Mouse (Mus musculus): ENCODE measurements at regions not wholly inside any gene's neighbourhood (a gene's known extent, or its start where the extent isn't known, plus 50 kb on each side); places are given as distances from the start of the nearest gene placed in this dataset.

GRCm38 (mm10) chr16:21322437-21322836, 100.5 kb upstream of the Vps8 start:
- no peak overlapping the region for H3K4me3 ChIP-seq (ENCODE audit: low read depth, low read length)
- H3K4me1 ChIP-seq (ENCODE audit: control insufficient read depth, insufficient read depth, low read length) = peaks cover 5% of the 10 kb centered on the region; the same call in 1 of the 2 replicates
- no peak for ATAC-seq (replicated peaks; ENCODE audit: insufficient number of reproducible peaks, low FRiP score, low TSS enrichment, low read depth)
- H3K27me3 ChIP-seq (ENCODE audit: control insufficient read depth, insufficient read depth, low read length) = no peaks in the 10 kb centered on the region
- no peak overlapping the region for H3K27ac ChIP-seq (replicated peaks; ENCODE audit: low read depth, low read length)
- no peaks in the 10 kb centered on the region for H3K9me3 ChIP-seq (replicated peaks; ENCODE audit: control insufficient read depth, low read length)
- H3K9ac ChIP-seq (replicated peaks; ENCODE audit: low read length) = no peak overlapping the region
- WGBS = 60% methylated on average over 10 of the region's 10 CpGs
- H3K4me2 ChIP-seq (ENCODE audit: low read depth, low read length) = no peak overlapping the region
- no peaks in the 10 kb centered on the region for H3K36me3 ChIP-seq (replicated peaks; ENCODE audit: control insufficient read depth, insufficient read depth, low read depth, low read length)
- DNase-seq (ENCODE audit: low spot score) = no peak

GRCm38 (mm10) chr16:21323446-21324034, 99.4 kb upstream of the Vps8 start:
- no peak overlapping the region for H3K9ac ChIP-seq (replicated peaks; ENCODE audit: low read length)
- no peak for ATAC-seq (replicated peaks; ENCODE audit: insufficient number of reproducible peaks, low FRiP score, low TSS enrichment, low read depth)
- no peaks in the 10 kb centered on the region for H3K36me3 ChIP-seq (replicated peaks; ENCODE audit: control insufficient read depth, insufficient read depth, low read depth, low read length)
- H3K4me2 ChIP-seq (ENCODE audit: low read depth, low read length) = no peak overlapping the region
- DNase-seq (ENCODE audit: low spot score) = no peak
- no peak overlapping the region for H3K4me3 ChIP-seq (ENCODE audit: low read depth, low read length)
- no peak overlapping the region for H3K27ac ChIP-seq (replicated peaks; ENCODE audit: low read depth, low read length)
- WGBS = 66% methylated on average over 3 of the region's 3 CpGs
- peaks cover 3% of the 10 kb centered on the region; the same call in 1 of the 2 replicates for H3K4me1 ChIP-seq (ENCODE audit: control insufficient read depth, insufficient read depth, low read length)
- H3K9me3 ChIP-seq (replicated peaks; ENCODE audit: control insufficient read depth, low read length) = no peaks in the 10 kb centered on the region
- no peaks in the 10 kb centered on the region for H3K27me3 ChIP-seq (ENCODE audit: control insufficient read depth, insufficient read depth, low read length)

- H3K9me3 ChIP-seq (replicated peaks; ENCODE audit: control insufficient read depth, low read length) = no peaks in the 10 kb centered on the region
- no peak overlapping the region for H3K4me3 ChIP-seq (ENCODE audit: low read depth, low read length)
- DNase-seq (ENCODE audit: low spot score) (no peak), ATAC-seq (replicated peaks; ENCODE audit: insufficient number of reproducible peaks, low FRiP score, low TSS enrichment, low read depth) (no peak)
- H3K4me2 ChIP-seq (ENCODE audit: low read depth, low read length) = no peak overlapping the region
- 88% methylated on average over 4 of the region's 4 CpGs for WGBS
- H3K4me1 ChIP-seq (ENCODE audit: control insufficient read depth, insufficient read depth, low read length) = peaks cover 2% of the 10 kb centered on the region
- no peaks in the 10 kb centered on the region for H3K27me3 ChIP-seq (ENCODE audit: control insufficient read depth, insufficient read depth, low read length)
- no peak overlapping the region for H3K27ac ChIP-seq (replicated peaks; ENCODE audit: low read depth, low read length)
- H3K9ac ChIP-seq (replicated peaks; ENCODE audit: low read length) = no peak overlapping the region
- H3K36me3 ChIP-seq (replicated peaks; ENCODE audit: control insufficient read depth, insufficient read depth, low read depth, low read length) = no peaks in the 10 kb centered on the region
Measured at GRCm38 (mm10) chr16:21327969-21328368, 94.9 kb upstream of the Vps8 start.

- Histone ChIP-seq H3K27me3 (ENCODE audit: control insufficient read depth, insufficient read depth, low read length) (no peaks in the 10 kb centered on the region), H3K27ac (replicated peaks; ENCODE audit: low read depth, low read length) (no peak overlapping the region), H3K4me3 (ENCODE audit: low read depth, low read length) (no peak overlapping the region), H3K4me2 (ENCODE audit: low read depth, low read length) (no peak overlapping the region), H3K36me3 (replicated peaks; ENCODE audit: control insufficient read depth, insufficient read depth, low read depth, low read length) (no peaks in the 10 kb centered on the region), H3K9me3 (replicated peaks; ENCODE audit: control insufficient read depth, low read length) (no peaks in the 10 kb centered on the region), H3K9ac (replicated peaks; ENCODE audit: low read length) (no peak overlapping the region), H3K4me1 (ENCODE audit: control insufficient read depth, insufficient read depth, low read length) (peaks cover 2% of the 10 kb centered on the region)
- WGBS = 79% methylated on average over 6 of the region's 6 CpGs
- ATAC-seq (replicated peaks; ENCODE audit: insufficient number of reproducible peaks, low FRiP score, low TSS enrichment, low read depth) = no peak
- no peak for DNase-seq (ENCODE audit: low spot score)
Measured at GRCm38 (mm10) chr16:21329199-21329598, 93.7 kb upstream of the Vps8 start.

- WGBS = 85% methylated on average over 5 of the region's 5 CpGs
- H3K36me3 ChIP-seq (replicated peaks; ENCODE audit: control insufficient read depth, insufficient read depth, low read depth, low read length) = no peaks in the 10 kb centered on the region
- H3K4me3 ChIP-seq (ENCODE audit: low read depth, low read length) = no peak overlapping the region
- H3K4me1 ChIP-seq (ENCODE audit: control insufficient read depth, insufficient read depth, low read length) = peaks cover 2% of the 10 kb centered on the region
- no peak overlapping the region for H3K27ac ChIP-seq (replicated peaks; ENCODE audit: low read depth, low read length)
- H3K9ac ChIP-seq (replicated peaks; ENCODE audit: low read length) = no peak overlapping the region
- H3K9me3 ChIP-seq (replicated peaks; ENCODE audit: control insufficient read depth, low read length) = no peaks in the 10 kb centered on the region
- no peak for ATAC-seq (replicated peaks; ENCODE audit: insufficient number of reproducible peaks, low FRiP score, low TSS enrichment, low read depth)
- DNase-seq (ENCODE audit: low spot score) = no peak
- H3K27me3 ChIP-seq (ENCODE audit: control insufficient read depth, insufficient read depth, low read length) = no peaks in the 10 kb centered on the region
- no peak overlapping the region for H3K4me2 ChIP-seq (ENCODE audit: low read depth, low read length)
Measured at GRCm38 (mm10) chr16:21331229-21331628, 91.7 kb upstream of the Vps8 start.

- Histone ChIP-seq H3K27ac (replicated peaks; ENCODE audit: low read depth, low read length) (no peak overlapping the region), H3K4me1 (ENCODE audit: control insufficient read depth, insufficient read depth, low read length) (peaks cover 2% of the 10 kb centered on the region), H3K9me3 (replicated peaks; ENCODE audit: control insufficient read depth, low read length) (no peaks in the 10 kb centered on the region), H3K36me3 (replicated peaks; ENCODE audit: control insufficient read depth, insufficient read depth, low read depth, low read length) (no peaks in the 10 kb centered on the region), H3K4me2 (ENCODE audit: low read depth, low read length) (peak overlapping the region; percentile 73), H3K27me3 (ENCODE audit: control insufficient read depth, insufficient read depth, low read length) (no peaks in the 10 kb centered on the region), H3K4me3 (ENCODE audit: low read depth, low read length) (peak overlapping the region; percentile 57), H3K9ac (replicated peaks; ENCODE audit: low read length) (peak overlapping the region; percentile 84)
- no peak for DNase-seq (ENCODE audit: low spot score)
- ATAC-seq (replicated peaks; ENCODE audit: insufficient number of reproducible peaks, low FRiP score, low TSS enrichment, low read depth) = no peak
- WGBS = 62% methylated on average over 7 of the region's 7 CpGs
Measured at GRCm38 (mm10) chr16:21332411-21332810, 90.5 kb upstream of the Vps8 start.

GRCm38 (mm10) chr16:21332862-21333222, 90.1 kb upstream of the Vps8 start:
- Histone ChIP-seq H3K27ac (replicated peaks; ENCODE audit: low read depth, low read length) (peak overlapping the region; percentile 86), H3K4me1 (ENCODE audit: control insufficient read depth, insufficient read depth, low read length) (peaks cover 2% of the 10 kb centered on the region), H3K27me3 (ENCODE audit: control insufficient read depth, insufficient read depth, low read length) (no peaks in the 10 kb centered on the region), H3K36me3 (replicated peaks; ENCODE audit: control insufficient read depth, insufficient read depth, low read depth, low read length) (no peaks in the 10 kb centered on the region), H3K4me2 (ENCODE audit: low read depth, low read length) (peak overlapping the region; percentile 73), H3K9ac (replicated peaks; ENCODE audit: low read length) (peak overlapping the region; percentile 84), H3K9me3 (replicated peaks; ENCODE audit: control insufficient read depth, low read length) (no peaks in the 10 kb centered on the region), H3K4me3 (ENCODE audit: low read depth, low read length) (peak overlapping the region; percentile 57)
- WGBS = 1% methylated on average over 14 of the region's 14 CpGs
- ATAC-seq (replicated peaks; ENCODE audit: insufficient number of reproducible peaks, low FRiP score, low TSS enrichment, low read depth) (0 out of 2 replicates have a peak, but pooled peaks have one; percentile 5), DNase-seq (ENCODE audit: low spot score) (no peak)

- Histone ChIP-seq H3K27me3 (ENCODE audit: control insufficient read depth, insufficient read depth, low read length) (no peaks in the 10 kb centered on the region), H3K4me2 (ENCODE audit: low read depth, low read length) (peak overlapping the region; percentile 73), H3K4me3 (ENCODE audit: low read depth, low read length) (peak overlapping the region; percentile 57), H3K9ac (replicated peaks; ENCODE audit: low read length) (peak overlapping the region; percentile 84), H3K27ac (replicated peaks; ENCODE audit: low read depth, low read length) (peak overlapping the region; percentile 86), H3K4me1 (ENCODE audit: control insufficient read depth, insufficient read depth, low read length) (peaks cover 2% of the 10 kb centered on the region), H3K9me3 (replicated peaks; ENCODE audit: control insufficient read depth, low read length) (no peaks in the 10 kb centered on the region), H3K36me3 (replicated peaks; ENCODE audit: control insufficient read depth, insufficient read depth, low read depth, low read length) (no peaks in the 10 kb centered on the region)
- 1% methylated on average over 44 of the region's 44 CpGs for WGBS
- DNase-seq (ENCODE audit: low spot score) (peak; percentile 91), ATAC-seq (replicated peaks; ENCODE audit: insufficient number of reproducible peaks, low FRiP score, low TSS enrichment, low read depth) (peak; percentile 91)
Measured at GRCm38 (mm10) chr16:21333223-21333951, 89.5 kb upstream of the Vps8 start.
